Mouse (Mus musculus) central nervous system, embryonic 11.5 days (tissue): ENCODE results near the gene Wwc2. TPM values are rescaled to one million over a fixed set of nuclear protein-coding genes. Genes with fewer than 3 reads are reported as not detected.

Source experiments
- polyA plus RNA-seq: library from polyadenylated mRNA; depleted of rRNA; stranded (reverse); fragments of >200 nt; gene quantifications from 2 replicates; pipeline ENCODE4 v1.2.3, GENCODE M21; 2012; rRNA removed

The Wwc2 gene
- 8.6 and 9.1 TPM in 2 replicates for polyA plus RNA-seq

DNA sequence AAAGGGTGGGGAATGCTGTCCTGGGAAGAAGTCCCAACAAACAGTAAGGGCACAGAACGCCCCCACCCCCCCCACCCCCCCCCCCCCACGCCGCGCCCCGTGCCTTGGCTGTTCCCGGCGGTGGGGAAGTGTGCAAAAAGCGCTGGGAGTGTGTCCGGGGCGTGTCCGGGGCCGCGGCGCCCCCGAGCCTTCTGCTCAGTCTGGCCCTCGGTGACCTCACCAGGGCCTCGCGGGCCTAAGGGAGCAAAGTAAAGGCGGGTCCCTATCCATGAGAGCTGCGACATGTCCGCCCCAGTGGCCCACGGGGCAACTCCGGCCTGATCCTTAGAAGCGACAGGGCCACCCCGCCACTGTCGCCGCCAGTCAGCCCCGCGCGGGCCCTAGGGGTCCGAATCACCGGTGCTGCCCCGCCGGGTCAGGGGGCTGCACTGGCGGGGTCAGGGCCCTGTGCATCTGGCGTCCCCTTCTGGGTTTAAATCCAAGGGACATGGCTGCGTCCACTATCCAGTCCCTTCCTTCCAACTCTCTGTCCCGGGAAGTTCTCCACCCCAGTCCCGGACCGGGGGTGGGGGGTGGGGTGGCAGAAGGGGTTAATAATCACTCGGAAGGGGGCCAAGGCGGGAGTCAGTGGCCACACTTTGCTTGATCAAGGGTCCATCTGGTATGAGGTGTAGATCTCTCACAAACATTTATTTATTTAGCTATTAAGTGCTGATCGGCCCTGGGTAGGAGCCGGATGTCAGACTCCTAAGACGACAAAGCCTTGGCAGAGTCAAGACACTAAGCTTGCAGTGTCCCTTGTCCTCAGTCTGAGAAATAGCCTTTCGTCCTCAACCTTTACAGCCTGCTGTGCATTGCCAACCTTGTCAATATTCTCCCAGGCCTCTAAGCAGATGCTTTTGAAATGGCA lies at the start of gene Wwc2:
TSS of gene Wwc2 (minus strand) at position 14 of the 910 bp plus-strand sequence.

DNA sequence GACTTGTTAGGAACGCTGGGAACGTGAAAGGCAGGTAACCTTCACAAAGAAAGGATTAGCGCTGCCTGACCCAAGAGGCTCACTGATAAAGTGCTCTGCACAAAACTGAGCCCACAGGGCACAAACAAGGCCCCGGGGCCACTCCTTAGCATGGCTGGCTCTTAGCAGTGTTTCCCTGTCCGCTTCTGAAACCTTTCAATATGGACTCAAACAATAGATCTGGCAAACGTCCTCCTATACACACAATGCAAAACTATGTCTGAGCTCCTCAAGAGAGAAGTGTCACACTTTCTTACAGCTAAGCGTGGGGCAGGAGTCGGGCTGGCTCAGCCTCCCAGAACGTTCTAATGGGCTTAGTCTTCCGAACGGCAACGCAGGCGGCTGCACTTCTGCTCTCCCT lies 166.5 kb downstream of the Wwc2 start, which contains the start of gene Cldn22:
TSS of gene Cldn22 (plus strand) at position 301 of the 400 bp plus-strand sequence.

DNA sequence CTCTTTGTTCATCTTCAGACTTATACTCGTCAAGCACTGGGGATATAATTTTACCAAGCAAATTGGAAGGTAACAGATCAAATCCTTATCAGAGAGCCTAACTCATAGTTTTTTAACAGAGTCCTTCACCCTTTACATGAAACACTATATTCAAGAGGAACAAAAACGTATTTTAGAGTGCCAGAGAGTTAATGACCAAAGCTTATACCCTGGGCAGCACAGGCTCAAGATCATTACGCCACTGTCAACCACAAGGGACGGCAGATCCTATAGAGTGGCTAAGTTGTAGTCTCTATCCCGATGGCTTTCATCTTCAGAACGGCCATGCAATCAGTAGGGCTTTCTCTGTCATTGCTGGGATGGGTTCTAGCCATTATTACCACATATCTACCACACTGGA lies 168.9 kb downstream of the Wwc2 start, which contains the start of gene Cldn24:
TSS of gene Cldn24 (plus strand) at position 301 of the 400 bp plus-strand sequence.

Other genes starting within 250 kb of the Wwc2 start
- gene Cldn24, start 168.8 kb downstream of the Wwc2 start, polyA plus RNA-seq = not detected in 2 replicates
- gene Cldn22, start 166.4 kb downstream of the Wwc2 start, polyA plus RNA-seq = 0.07 TPM in 1 of 2 replicates, not detected in the other
- 25.7 and 50.9 TPM in 2 replicates for gene Dctd, start 108.2 kb upstream of the Wwc2 start, polyA plus RNA-seq